Mouse (Mus musculus): ENCODE data around the gene Gm2974.
"Not testable (repeated sequence)": the region's sequence is repeated elsewhere in the genome, so short reads cannot be mapped to it uniquely, and the experiment has no call there.

Gm2974 gene

DNA sequence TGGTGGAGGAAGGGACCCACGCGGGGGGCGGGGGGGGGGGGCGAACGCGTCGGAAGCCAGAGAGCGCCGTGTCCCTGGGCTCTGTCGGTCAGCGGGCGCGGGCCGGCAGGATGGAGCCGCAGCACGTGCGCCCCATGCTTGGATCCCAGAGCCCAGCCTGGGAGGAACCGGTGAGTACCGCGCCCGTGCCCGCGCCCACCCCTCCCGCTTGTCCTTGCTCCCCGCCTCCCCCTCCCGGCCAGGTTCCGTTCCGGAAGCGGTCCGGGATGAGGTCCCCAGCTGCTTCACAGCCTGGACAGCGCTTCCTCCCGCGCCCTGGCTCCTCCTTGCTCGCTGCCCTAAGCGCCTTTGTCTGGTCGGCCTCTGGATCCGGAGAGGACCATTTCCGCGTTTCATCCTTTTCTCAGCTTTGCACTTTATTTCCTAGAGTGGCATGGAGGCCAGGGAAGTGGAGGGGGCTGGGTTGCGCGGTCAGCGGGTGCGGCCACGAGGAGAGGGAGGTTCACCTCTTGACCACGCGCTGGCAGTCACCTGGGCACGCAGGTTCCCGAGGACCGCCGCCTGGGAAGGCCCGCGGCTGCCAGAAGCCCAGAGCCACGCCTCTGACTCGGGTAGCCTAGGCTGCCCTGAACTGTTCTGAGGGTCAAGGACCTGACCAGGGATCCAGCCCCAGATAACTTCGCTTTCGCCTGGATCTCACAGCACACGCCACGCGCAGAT is at the start of gene Gm2974:
Gm2974 (plus strand) TSS at position 86 of the 720 bp plus-strand sequence.
- DNase-seq (ENCODE audit: low spot score), result not testable (repeated sequence)

DNA sequence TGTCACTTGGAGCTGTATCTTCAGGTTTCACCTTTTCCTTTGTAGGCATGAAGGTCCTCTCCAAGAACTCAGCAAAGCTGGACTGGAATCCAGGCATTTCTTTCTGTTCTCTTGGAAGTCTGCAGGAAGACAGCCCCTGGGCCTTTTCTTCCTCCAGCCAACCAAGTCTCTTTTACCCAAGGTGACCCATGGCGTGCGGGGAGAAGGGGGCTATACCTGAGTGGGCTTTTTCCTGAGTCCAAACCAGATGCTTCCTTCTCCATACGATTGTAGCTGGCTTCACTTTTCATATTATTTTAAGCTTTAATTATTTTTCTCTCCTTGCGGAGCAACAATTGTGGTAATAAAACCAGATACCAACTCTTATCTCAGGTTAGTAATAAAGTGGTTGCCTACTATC is 40.7 kb upstream of the Gm2974 start:
- not testable (repeated sequence) for DNase-seq (ENCODE audit: low spot score)

DNA sequence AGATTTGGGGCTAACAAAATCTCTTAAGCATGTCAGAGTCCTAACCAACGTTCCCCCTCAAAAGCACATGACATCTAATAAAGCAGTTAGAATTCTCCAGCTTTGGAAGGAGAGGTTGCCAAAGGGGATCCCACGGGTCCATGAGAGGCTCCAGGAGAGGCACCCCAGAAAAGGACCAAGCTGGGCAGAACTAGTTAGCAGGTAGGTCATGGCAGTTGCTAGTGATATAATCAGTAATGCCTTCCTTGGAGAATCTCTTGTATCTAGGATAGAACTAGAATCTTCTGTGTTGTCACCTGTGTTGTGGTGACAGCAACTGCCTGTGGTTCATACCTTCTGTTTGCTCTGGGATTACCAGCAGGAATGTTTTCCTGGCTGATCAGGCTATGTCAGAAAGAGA is 17.6 kb upstream of the Gm2974 start, which contains the start of gene Gm3127:
Gm3127 (plus strand) TSS at position 301 of the 400 bp plus-strand sequence.
- not testable (repeated sequence) for DNase-seq (ENCODE audit: low spot score)

DNA sequence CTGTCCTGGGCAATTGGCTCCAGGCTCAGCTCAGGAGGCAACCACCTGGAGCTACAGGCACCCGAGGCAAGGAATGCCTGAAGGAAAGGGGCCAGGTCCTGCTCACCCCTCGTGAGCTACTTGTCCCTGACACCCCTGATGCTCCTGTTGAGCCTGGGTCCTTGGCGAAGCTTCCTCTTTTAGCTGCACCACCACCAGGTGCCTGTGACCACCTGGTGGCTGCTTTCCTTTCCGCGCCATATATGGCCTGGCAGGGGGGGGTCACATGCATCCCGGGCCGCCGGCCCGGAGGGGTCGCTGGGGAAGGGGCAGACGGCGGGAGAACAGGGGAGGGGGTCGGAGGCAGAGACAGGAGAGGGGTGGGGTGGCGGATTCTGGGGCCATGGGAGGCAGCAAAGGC is 346 bp upstream of the Gm2974 start:
- DNase-seq (ENCODE audit: low spot score), result not testable (repeated sequence)

DNA sequence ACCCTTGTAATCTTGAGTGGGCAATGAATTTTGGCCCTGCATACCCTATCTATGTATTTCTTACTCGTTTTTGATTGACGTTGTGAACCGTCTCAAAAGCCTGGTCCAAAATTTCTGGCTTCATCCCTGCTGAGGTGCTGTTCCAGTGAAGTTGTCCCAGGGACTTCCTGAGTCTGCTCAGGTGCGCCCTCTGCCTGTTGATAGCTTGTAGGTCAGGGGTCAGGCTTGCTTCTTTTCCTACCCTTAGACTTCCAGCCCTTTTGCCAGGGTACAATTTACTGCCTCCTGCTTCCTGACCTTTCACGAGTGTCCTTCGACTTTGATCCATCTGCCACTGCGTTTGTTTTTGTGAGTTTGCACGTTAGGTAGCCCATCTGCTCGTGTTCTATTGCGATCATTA is 999 bp downstream of the Gm2974 start:
- not testable (repeated sequence) for DNase-seq (ENCODE audit: low spot score)

DNA sequence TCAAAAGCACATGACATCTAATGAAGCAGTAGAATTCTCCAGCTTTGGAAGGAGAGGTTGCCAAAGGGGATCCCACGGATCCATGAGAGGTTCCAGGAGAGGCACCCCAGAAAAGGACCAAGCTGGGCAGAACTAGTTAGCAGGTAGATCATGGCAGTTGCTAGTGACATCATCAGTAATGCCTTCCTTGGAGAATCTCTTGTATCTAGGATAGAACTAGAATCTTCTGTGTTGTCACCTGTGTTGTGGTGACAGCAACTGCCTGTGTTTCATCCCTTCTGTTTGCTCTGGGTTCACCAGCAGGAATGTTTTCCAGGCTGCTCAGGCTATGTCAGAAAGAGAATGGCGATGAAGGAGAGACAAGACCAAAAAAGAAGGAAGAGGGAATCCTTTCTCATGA is 67.0 kb downstream of the Gm2974 start, which contains the start of gene Gm3138:
Gm3138 (plus strand) TSS at position 301 of the 400 bp plus-strand sequence.
- not testable (repeated sequence) for DNase-seq (ENCODE audit: low spot score)

Measured in MN1 (cell line).